In genomic region chr11:69695046-69695360, GRCm38 (mm10) we compare ENCODE assay signal across 8 mouse cellular contexts. TPM values are rescaled to one million over a fixed set of nuclear protein-coding genes. Genes with fewer than 3 reads are reported as not detected.
DNase-seq lines count a peak whose midpoint lies in the region; ATAC-seq and TF ChIP-seq lines count a peak whose summit lies in the region.

No protein-coding gene starts in this region.

- H3K9ac ChIP-seq in hindbrain, embryonic 12.5 days, result peak overlapping the region; percentile 81; the same call in 1 of the 2 replicates
- peak overlapping the region; percentile 65 for H3K9ac ChIP-seq in midbrain, embryonic 11.5 days (ENCODE audit: low read length)

- no peaks in the 10 kb centered on the region for H3K36me3 ChIP-seq in kidney, adult 2 months (ENCODE audit: control insufficient read depth, insufficient read depth, low read length)
- H3K36me3 ChIP-seq in hindbrain, embryonic 12.5 days, result no peaks in the 10 kb centered on the region
- no peaks in the 10 kb centered on the region for H3K36me3 ChIP-seq in midbrain, embryonic 11.5 days (ENCODE audit: control insufficient read depth, insufficient read depth, low read length)

- H3K4me3 ChIP-seq in kidney, adult 2 months (ENCODE audit: insufficient read depth, low read depth, low read length), result peak overlapping the region; percentile 76
- peak overlapping the region; percentile 49 for H3K4me3 ChIP-seq in hindbrain, embryonic 12.5 days
- peak overlapping the region; percentile 32 for H3K4me3 ChIP-seq in midbrain, embryonic 11.5 days (ENCODE audit: low read depth, low read length)

- no peak for DNase-seq in kidney, adult 2 months
- no peak for DNase-seq in kidney, postnatal 14 days
- peak; percentile 78 for DNase-seq in brain, adult 2 months (ENCODE audit: low read depth, low spot score)
- DNase-seq in midbrain, embryonic 11.5 days (ENCODE audit: low spot score, missing footprints), result no peak
- no peak for DNase-seq in cerebellum, adult 18-20 months
- DNase-seq in urinary bladder, postnatal 4 days (ENCODE audit: low spot score in 2 of 2), result no peak

- peak overlapping the region; percentile 96 for H3K4me2 ChIP-seq in hindbrain, embryonic 12.5 days (replicated peaks)
- peak overlapping the region; percentile 65 for H3K4me2 ChIP-seq in midbrain, embryonic 11.5 days

- H3K27ac ChIP-seq in kidney, adult 2 months (ENCODE audit: insufficient read depth, low read depth, low read length), result peak overlapping the region; percentile 65
- H3K27ac ChIP-seq in hindbrain, embryonic 12.5 days, result 0 out of 2 replicates have a peak overlapping the region, but pooled peaks have one; percentile 40
- no peak overlapping the region for H3K27ac ChIP-seq in midbrain, embryonic 11.5 days (ENCODE audit: low read depth, low read length)

- peaks cover 26% of the 10 kb centered on the region for H3K4me1 ChIP-seq in kidney, adult 2 months (ENCODE audit: control insufficient read depth, insufficient read depth, low read length)
- H3K4me1 ChIP-seq in hindbrain, embryonic 12.5 days, result peaks cover 13% of the 10 kb centered on the region
- peaks cover 5% of the 10 kb centered on the region; the same call in 1 of the 2 replicates for H3K4me1 ChIP-seq in midbrain, embryonic 11.5 days (ENCODE audit: control insufficient read depth, insufficient read depth, low read length)

- H3K9me3 ChIP-seq in hindbrain, embryonic 12.5 days (replicated peaks), result no peaks in the 10 kb centered on the region
- no peaks in the 10 kb centered on the region for H3K9me3 ChIP-seq in midbrain, embryonic 11.5 days (ENCODE audit: control insufficient read depth, low read length)

- no peaks in the 10 kb centered on the region for H3K27me3 ChIP-seq in kidney, adult 2 months (replicated peaks; ENCODE audit: control insufficient read depth, insufficient read depth, low read length)
- peaks cover 7% of the 10 kb centered on the region; the same call in 1 of the 2 replicates for H3K27me3 ChIP-seq in hindbrain, embryonic 12.5 days
- H3K27me3 ChIP-seq in midbrain, embryonic 11.5 days (ENCODE audit: control insufficient read depth, insufficient read depth, low read length), result no peaks in the 10 kb centered on the region

- TF ChIP-seq CTCF in kidney, adult 2 months (conservative IDR thresholded peaks at IDR 0.05; ENCODE audit: insufficient read depth, insufficient read length, low read depth, low read length), result no peak

- no peak for TF ChIP-seq POLR2A in kidney, adult 2 months (IDR thresholded peaks at IDR 0.05; ENCODE audit: low read depth, low read length)

- WGBS in kidney, adult 2 months, result 19% methylated on average over 6 of the region's 6 CpGs
- WGBS in hindbrain, embryonic 12.5 days, result 23% methylated on average over 6 of the region's 6 CpGs
- 38% methylated on average over 6 of the region's 6 CpGs for WGBS in midbrain, embryonic 11.5 days

- no peak for ATAC-seq in hindbrain, embryonic 12.5 days (ENCODE audit: low FRiP score)
- no peak for ATAC-seq in midbrain, embryonic 11.5 days (ENCODE audit: low FRiP score)
- no peak for ATAC-seq in erythroid progenitor cell, adult 5-6 weeks (replicated peaks; ENCODE audit: low FRiP score, poor library complexity, severe bottlenecking)

RNA-seq across cellular contexts. Expression of gene Tnfsf12, which starts 0.6 kb away (rescaled TPM):
- polyA plus RNA-seq in kidney, adult 2 months (2012; rRNA removed), result 55.5 and 65.1 TPM in 2 replicates
- polyA plus RNA-seq in hindbrain, embryonic 12.5 days (2016; fragmentation: Nextera tagmentation; extraction: Ambion mirVana), result 3.1 and 3.4 TPM in 2 replicates
- 2.0 and 2.8 TPM in 2 replicates for polyA plus RNA-seq in midbrain, embryonic 11.5 days (2014; fragmentation: Nextera tagmentation; extraction: Ambion mirVana)
- 1.3 and 7.2 TPM in 2 replicates for total RNA-seq in erythroid progenitor cell, adult 5-6 weeks (2015; ENCODE audit: low replicate concordance)
- not detected in 2 replicates for total RNA-seq in erythroid progenitor cell, adult 5-6 weeks (2017; ENCODE audit: low replicate concordance)

RNA-seq across cellular contexts. Expression of gene Tnfsfm13, which starts 0.9 kb away (rescaled TPM):
- polyA plus RNA-seq in kidney, adult 2 months (2012; rRNA removed), result 11.0 and 11.6 TPM in 2 replicates
- 0.80 and 1.9 TPM in 2 replicates for polyA plus RNA-seq in hindbrain, embryonic 12.5 days (2016; fragmentation: Nextera tagmentation; extraction: Ambion mirVana)
- polyA plus RNA-seq in midbrain, embryonic 11.5 days (2014; fragmentation: Nextera tagmentation; extraction: Ambion mirVana), result 0.78 and 1.6 TPM in 2 replicates
- total RNA-seq in erythroid progenitor cell, adult 5-6 weeks (2015; ENCODE audit: low replicate concordance), result 1.8 TPM in 1 of 2 replicates, not detected in the other
- 6.4 and 9.4 TPM in 2 replicates for total RNA-seq in erythroid progenitor cell, adult 5-6 weeks (2017; ENCODE audit: low replicate concordance)

RNA-seq across cellular contexts. Expression of gene Tnfsf13, which starts 9.4 kb away (rescaled TPM):
- polyA plus RNA-seq in kidney, adult 2 months (2012; rRNA removed), result 3.8 and 4.1 TPM in 2 replicates
- polyA plus RNA-seq in hindbrain, embryonic 12.5 days (2016; fragmentation: Nextera tagmentation; extraction: Ambion mirVana), result 0.42 and 0.49 TPM in 2 replicates
- not detected in 2 replicates for polyA plus RNA-seq in midbrain, embryonic 11.5 days (2014; fragmentation: Nextera tagmentation; extraction: Ambion mirVana)
- total RNA-seq in erythroid progenitor cell, adult 5-6 weeks (2015; ENCODE audit: low replicate concordance), result 3.2 TPM in 1 of 2 replicates, not detected in the other
- total RNA-seq in erythroid progenitor cell, adult 5-6 weeks (2017; ENCODE audit: low replicate concordance), result 4.1 TPM in 1 of 2 replicates, not detected in the other

RNA-seq across cellular contexts. Expression of gene Senp3, which starts 13.1 kb away (rescaled TPM):
- polyA plus RNA-seq in kidney, adult 2 months (2012; rRNA removed), result 41.8 and 43.5 TPM in 2 replicates
- polyA plus RNA-seq in hindbrain, embryonic 12.5 days (2016; fragmentation: Nextera tagmentation; extraction: Ambion mirVana), result 105 and 106 TPM in 2 replicates
- 80.6 and 90.8 TPM in 2 replicates for polyA plus RNA-seq in midbrain, embryonic 11.5 days (2014; fragmentation: Nextera tagmentation; extraction: Ambion mirVana)
- total RNA-seq in erythroid progenitor cell, adult 5-6 weeks (2015; ENCODE audit: low replicate concordance), result 32.3 and 41.8 TPM in 2 replicates
- 24.8 and 43.4 TPM in 2 replicates for total RNA-seq in erythroid progenitor cell, adult 5-6 weeks (2017; ENCODE audit: low replicate concordance)

RNA-seq across cellular contexts. Expression of gene Eif4a1, which starts 22.8 kb away (rescaled TPM):
- polyA plus RNA-seq in kidney, adult 2 months (2012; rRNA removed), result 200 and 244 TPM in 2 replicates
- 555 and 589 TPM in 2 replicates for polyA plus RNA-seq in hindbrain, embryonic 12.5 days (2016; fragmentation: Nextera tagmentation; extraction: Ambion mirVana)
- polyA plus RNA-seq in midbrain, embryonic 11.5 days (2014; fragmentation: Nextera tagmentation; extraction: Ambion mirVana), result 877 and 900 TPM in 2 replicates
- total RNA-seq in erythroid progenitor cell, adult 5-6 weeks (2015; ENCODE audit: low replicate concordance), result 233 and 247 TPM in 2 replicates
- 229 and 230 TPM in 2 replicates for total RNA-seq in erythroid progenitor cell, adult 5-6 weeks (2017; ENCODE audit: low replicate concordance)

Comparison
In these comparisons a context has a peak if more than half of its experiments do, and no peak if none do; other contexts are left out.
1. RNA of gene Tnfsf12, which starts 0.6 kb away (polyA plus RNA-seq): 55.5 to 65.1 TPM in kidney, adult 2 months; 3.1 to 3.4 TPM in hindbrain, embryonic 12.5 days and 2.0 to 2.8 TPM in midbrain, embryonic 11.5 days; every median in the first group is over 10 times any median in the second.
2. Peak in every context shown above with its lines, with median percentiles within 50 percentile points of each other: H3K4me3 ChIP-seq.